Mouse (Mus musculus) stomach, embryonic 14.5 days (tissue): ENCODE measurements around the gene Ubtf. TPM values are rescaled to one million over a fixed set of nuclear protein-coding genes. Genes with fewer than 3 reads are reported as not detected.

Source experiments
- ATAC-seq: fragments of 200-750 bp; cut with Nextera tagmentation; 2 replicates; pipeline ENCODE4 v1.8.0; 2017; ENCODE audit warnings: low read depth, moderate TSS enrichment; ENCODE audit not compliant: insufficient number of reproducible peaks, insufficient read depth, low FRiP score
- H3K27ac ChIP-seq: fragments of 300-500 bp; sonication (generic); 2 replicates; pipeline ENCODE4 v1.5.1; 2014; ENCODE audit warnings: mild to moderate bottlenecking, low read length, moderate library complexity, mixed read lengths
- H3K27me3 ChIP-seq: fragments of 300-500 bp; sonication (generic); 2 replicates; pipeline ENCODE4 v1.6.1; 2014; ENCODE audit warnings: low read length, control low read depth, mixed read lengths; ENCODE audit not compliant: control insufficient read depth, insufficient read depth
- H3K36me3 ChIP-seq: fragments of 300-500 bp; sonication (generic); 2 replicates; pipeline ENCODE4 v1.6.1; 2014; ENCODE audit warnings: mild to moderate bottlenecking, control low read depth, low read length, moderate library complexity, mixed read lengths; ENCODE audit not compliant: control insufficient read depth, insufficient read depth
- H3K4me1 ChIP-seq: fragments of 300-500 bp; sonication (generic); 2 replicates; pipeline ENCODE4 v1.6.1; 2014; ENCODE audit warnings: low read length, control low read depth, mixed read lengths; ENCODE audit not compliant: control insufficient read depth, insufficient read depth
- H3K4me2 ChIP-seq: fragments of 300-500 bp; sonication (generic); replicated peaks from 2 replicates; pipeline ENCODE4 v1.6.1; 2014; ENCODE audit warnings: low read depth, low read length, control low read depth
- H3K4me3 ChIP-seq: fragments of 300-500 bp; sonication (generic); 2 replicates; pipeline ENCODE4 v1.5.1; 2014; ENCODE audit warnings: low read depth, low read length, control low read depth
- H3K9ac ChIP-seq: fragments of 300-500 bp; sonication (generic); replicated peaks from 2 replicates; pipeline ENCODE4 v1.6.1; 2014; ENCODE audit warnings: low read depth, mild to moderate bottlenecking, control low read depth, low read length, moderate library complexity, mixed read lengths
- H3K9me3 ChIP-seq: fragments of 300-500 bp; sonication (generic); 2 replicates; pipeline ENCODE4 v1.6.1; 2016; ENCODE audit warnings: low read depth, low read length, control low read depth; ENCODE audit not compliant: control insufficient read depth
- WGBS: fragments of 180-500 bp; shearing (Covaris S2); extraction: QIAGEN DNeasy Blood & Tissue Kit; methylation state at CpG from one replicate; pipeline ENCODE4 v1.1.7; 2014; 5-methylcytosine and 5-hydroxymethylcytosine counted together
- polyA plus RNA-seq: library from polyadenylated mRNA; unstranded; fragments of >200 nt; fragmentation: Nextera tagmentation; extraction: Ambion mirVana; gene quantifications from 2 replicates; pipeline ENCODE4 v1.2.1, GENCODE M21; 2014

The Ubtf gene
- polyA plus RNA-seq, 1 experiment from 2014 or later: 77.3 TPM

DNA sequence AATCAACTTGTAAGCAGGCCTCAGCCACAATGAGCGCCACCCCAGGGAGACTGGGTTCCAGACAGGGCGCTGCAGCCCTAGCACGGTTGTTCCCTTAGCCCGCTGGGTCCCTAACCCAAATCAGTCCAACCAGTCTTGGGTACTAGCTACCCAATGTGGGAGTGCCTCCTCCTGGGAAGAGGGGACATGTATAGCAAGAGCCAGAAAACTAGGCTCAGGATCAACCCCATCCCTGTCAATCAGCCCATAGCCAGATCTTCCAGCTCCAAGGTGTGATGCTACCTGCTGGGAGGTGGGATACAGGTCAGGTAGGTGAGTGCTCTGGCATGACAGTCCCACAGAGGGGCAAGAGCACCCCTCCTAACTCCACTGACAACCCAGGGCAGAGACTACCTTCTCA is 29.4 kb downstream of the Ubtf start:
- H3K36me3 ChIP-seq: peaks cover 51% of the 10 kb centered on the region
- no peak overlapping the region for H3K4me2 ChIP-seq
- peaks cover 12% of the 10 kb centered on the region for H3K4me1 ChIP-seq
- no peak for ATAC-seq
- H3K9ac ChIP-seq: no peak overlapping the region
- no peaks in the 10 kb centered on the region for H3K9me3 ChIP-seq
- no peak overlapping the region for H3K27ac ChIP-seq
- H3K4me3 ChIP-seq: no peak overlapping the region
- WGBS: 77% methylated on average over 4 of the region's 4 CpGs
- no peaks in the 10 kb centered on the region for H3K27me3 ChIP-seq

- no peaks in the 10 kb centered on the region for H3K27me3 ChIP-seq
- no peak overlapping the region for H3K4me2 ChIP-seq
- H3K9me3 ChIP-seq: no peaks in the 10 kb centered on the region
- H3K36me3 ChIP-seq: peaks cover 51% of the 10 kb centered on the region
- no peak overlapping the region for H3K9ac ChIP-seq
- peaks cover 7% of the 10 kb centered on the region for H3K4me1 ChIP-seq
- H3K27ac ChIP-seq: no peak overlapping the region
- no peak for ATAC-seq
- no peak overlapping the region for H3K4me3 ChIP-seq
- 49% methylated on average over 6 of the region's 6 CpGs for WGBS
Measured at GRCm38 (mm10) chr11:102289511-102290100, 29.9 kb downstream of the Ubtf start.

DNA sequence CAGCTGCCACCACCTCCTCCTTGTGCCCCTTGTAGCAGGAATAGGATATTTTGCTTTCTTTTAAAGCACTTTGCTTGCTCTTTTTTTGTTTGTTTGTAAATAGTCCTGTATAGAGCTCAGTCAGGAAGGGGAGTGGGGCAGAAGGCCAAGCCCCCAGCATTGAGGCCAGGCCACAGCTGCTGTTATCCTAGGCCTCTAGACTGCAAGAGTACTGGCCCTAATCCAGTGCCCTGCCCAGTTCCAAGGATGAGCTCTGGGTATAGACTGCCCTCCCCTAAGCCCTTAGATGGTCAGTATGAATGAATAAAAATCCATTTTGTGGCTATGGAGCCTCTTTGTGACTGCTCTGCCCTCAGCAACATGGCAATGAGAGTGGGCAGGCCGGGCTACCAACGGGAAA is 30.6 kb downstream of the Ubtf start:
- Histone ChIP-seq H3K27me3 (no peaks in the 10 kb centered on the region), H3K9ac (no peak overlapping the region), H3K4me1 (peaks cover 7% of the 10 kb centered on the region; the same call in 1 of the 2 replicates), H3K4me2 (no peak overlapping the region), H3K4me3 (no peak overlapping the region), H3K36me3 (peaks cover 51% of the 10 kb centered on the region), H3K9me3 (no peaks in the 10 kb centered on the region), H3K27ac (no peak overlapping the region)
- no peak for ATAC-seq
- WGBS: 71% methylated on average over 2 of the region's 2 CpGs

DNA sequence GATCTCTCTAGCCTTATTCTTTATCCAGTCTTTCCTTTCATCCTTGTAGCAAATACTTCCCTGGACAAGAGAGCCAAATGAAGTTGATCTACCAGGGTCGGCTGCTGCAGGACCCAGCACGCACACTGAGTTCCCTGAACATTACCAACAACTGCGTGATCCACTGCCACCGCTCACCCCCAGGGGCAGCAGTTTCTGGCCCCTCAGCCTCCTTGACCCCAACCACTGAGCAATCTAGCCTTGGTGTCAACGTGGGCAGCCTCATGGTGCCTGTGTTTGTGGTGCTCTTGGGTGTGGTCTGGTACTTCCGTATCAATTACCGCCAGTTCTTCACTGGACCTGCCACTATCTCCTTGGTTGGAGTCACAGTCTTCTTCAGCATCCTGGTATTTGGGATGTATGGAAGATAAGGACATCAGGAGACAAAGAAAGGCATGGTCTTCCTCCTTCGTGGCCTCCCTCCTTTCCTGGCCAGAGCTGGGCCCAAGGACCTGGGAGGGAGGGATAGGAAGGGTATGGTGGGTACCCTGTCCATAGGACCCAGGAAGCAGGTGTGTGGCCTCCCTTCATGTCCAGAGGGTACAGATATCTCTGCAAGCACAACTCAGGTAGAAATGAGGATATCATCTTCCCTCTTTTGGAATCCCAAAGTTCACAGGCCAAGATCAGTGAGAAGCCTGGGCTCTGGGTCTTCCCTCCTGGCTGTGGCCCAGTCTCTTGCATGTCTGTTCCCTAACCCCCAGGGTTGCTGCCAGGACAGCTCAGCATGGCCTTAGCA is 31.3 kb downstream of the Ubtf start:
- H3K9me3 ChIP-seq: no peaks in the 10 kb centered on the region
- ATAC-seq: no peak
- H3K27ac ChIP-seq: no peak overlapping the region
- 86% methylated on average over 8 of the region's 8 CpGs for WGBS
- no peak overlapping the region for H3K9ac ChIP-seq
- peaks cover 49% of the 10 kb centered on the region for H3K36me3 ChIP-seq
- H3K4me3 ChIP-seq: no peak overlapping the region
- no peak overlapping the region for H3K4me2 ChIP-seq
- peaks cover 7% of the 10 kb centered on the region; the same call in 1 of the 2 replicates for H3K4me1 ChIP-seq
- H3K27me3 ChIP-seq: no peaks in the 10 kb centered on the region

DNA sequence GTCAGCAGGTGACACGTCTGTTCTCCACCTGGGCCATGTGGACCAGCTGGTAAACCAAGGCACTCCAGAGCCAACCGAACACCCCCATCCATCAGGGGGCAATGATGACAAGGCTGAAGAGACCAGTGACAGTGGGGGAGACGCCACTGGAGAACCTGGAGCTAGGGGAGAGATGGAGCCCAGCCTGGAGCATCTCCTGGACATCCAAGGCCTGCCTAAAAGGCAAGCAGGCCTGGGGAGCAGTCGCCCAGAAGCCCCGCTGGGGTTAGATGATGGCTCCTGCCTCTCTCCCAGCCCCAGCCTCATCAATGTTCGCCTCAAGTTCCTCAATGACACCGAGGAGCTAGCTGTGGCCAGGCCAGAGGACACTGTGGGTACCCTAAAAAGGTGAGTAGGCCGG is 32.1 kb downstream of the Ubtf start:
- Histone ChIP-seq H3K36me3 (peaks cover 41% of the 10 kb centered on the region), H3K9me3 (no peaks in the 10 kb centered on the region), H3K4me2 (no peak overlapping the region), H3K27ac (no peak overlapping the region), H3K9ac (no peak overlapping the region), H3K4me1 (peaks cover 7% of the 10 kb centered on the region; the same call in 1 of the 2 replicates), H3K27me3 (no peaks in the 10 kb centered on the region), H3K4me3 (no peak overlapping the region)
- WGBS: 84% methylated on average over 8 of the region's 8 CpGs
- no peak for ATAC-seq

- H3K4me3 ChIP-seq: peak overlapping the region; percentile 59
- peaks cover 19% of the 10 kb centered on the region for H3K36me3 ChIP-seq
- H3K4me1 ChIP-seq: peaks cover 7% of the 10 kb centered on the region; the same call in 1 of the 2 replicates
- H3K9me3 ChIP-seq: no peaks in the 10 kb centered on the region
- 3% methylated on average over 31 of the region's 31 CpGs for WGBS
- H3K9ac ChIP-seq: peak overlapping the region; percentile 57
- ATAC-seq: peak; percentile 69; the same call in 1 of the 2 replicates
- peak overlapping the region; percentile 79 for H3K27ac ChIP-seq
- H3K27me3 ChIP-seq: no peaks in the 10 kb centered on the region
- H3K4me2 ChIP-seq: peak overlapping the region; percentile 60
Measured at GRCm38 (mm10) chr11:102285095-102285834, 34.3 kb downstream of the Ubtf start.

GRCm38 (mm10) chr11:102284501-102285094 is 34.9 kb downstream of the Ubtf start, which contains the start of gene Tmub2:
Gene Tmub2 (plus strand): TSS chr11:102284931.
- peak within 1 kb of the TSS; percentile 59 for H3K4me3 ChIP-seq
- no peaks in the 10 kb centered on the region for H3K27me3 ChIP-seq
- ATAC-seq: peak; percentile 88
- peak within 1 kb of the TSS; percentile 60 for H3K4me2 ChIP-seq
- H3K4me1 ChIP-seq: peaks cover 7% of the 10 kb centered on the region; the same call in 1 of the 2 replicates
- peak within 1 kb of the TSS; percentile 57 for H3K9ac ChIP-seq
- no peaks in the 10 kb centered on the region for H3K9me3 ChIP-seq
- peaks cover 15% of the 10 kb centered on the region for H3K36me3 ChIP-seq
- under 1% methylated on average over 32 of the region's 32 CpGs for WGBS
- H3K27ac ChIP-seq: peak within 1 kb of the TSS; percentile 79

GRCm38 (mm10) chr11:102283922-102284321 is 35.6 kb downstream of the Ubtf start:
- WGBS: 88% methylated on average over 6 of the region's 6 CpGs
- Histone ChIP-seq H3K9me3 (no peaks in the 10 kb centered on the region), H3K27ac (no peak overlapping the region; the same call in 1 of the 2 replicates), H3K9ac (no peak overlapping the region), H3K27me3 (no peaks in the 10 kb centered on the region), H3K36me3 (peaks cover 14% of the 10 kb centered on the region), H3K4me3 (peak overlapping the region; percentile 59), H3K4me2 (peak overlapping the region; percentile 32; the same call in 1 of the 2 replicates), H3K4me1 (peaks cover 7% of the 10 kb centered on the region; the same call in 1 of the 2 replicates)
- no peak for ATAC-seq
